Mouse (Mus musculus): ENCODE measurements at regions not wholly inside any gene's neighbourhood (a gene's known extent, or its start where the extent isn't known, plus 50 kb on each side); places are given as distances from the start of the nearest gene placed in this dataset.

DNA sequence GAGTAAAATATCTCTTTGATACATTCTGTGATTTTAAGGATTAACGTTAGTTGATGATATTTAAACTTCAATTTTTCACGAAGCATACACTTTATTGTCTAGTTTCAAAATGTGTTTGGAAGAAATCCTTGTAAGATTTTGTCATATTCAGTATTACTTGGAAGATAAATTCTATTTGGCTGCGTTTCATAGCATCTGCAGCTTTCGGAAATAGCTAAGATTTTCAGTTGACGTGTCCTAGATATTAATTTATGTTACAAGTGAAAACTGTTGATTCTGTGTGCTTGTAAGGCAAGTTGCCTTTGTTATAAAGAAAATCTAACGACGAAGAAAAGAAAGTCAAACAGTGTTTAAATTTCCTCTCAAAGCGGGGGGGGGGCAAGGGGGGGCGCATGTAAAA lies 284.5 kb downstream of the Trim52 start:
- no peaks in the 10 kb centered on the region for H3K4me1 ChIP-seq (replicated peaks)
- no peak overlapping the region for H3K27ac ChIP-seq
- 95% methylated on average over 9 of the region's 9 CpGs for WGBS

DNA sequence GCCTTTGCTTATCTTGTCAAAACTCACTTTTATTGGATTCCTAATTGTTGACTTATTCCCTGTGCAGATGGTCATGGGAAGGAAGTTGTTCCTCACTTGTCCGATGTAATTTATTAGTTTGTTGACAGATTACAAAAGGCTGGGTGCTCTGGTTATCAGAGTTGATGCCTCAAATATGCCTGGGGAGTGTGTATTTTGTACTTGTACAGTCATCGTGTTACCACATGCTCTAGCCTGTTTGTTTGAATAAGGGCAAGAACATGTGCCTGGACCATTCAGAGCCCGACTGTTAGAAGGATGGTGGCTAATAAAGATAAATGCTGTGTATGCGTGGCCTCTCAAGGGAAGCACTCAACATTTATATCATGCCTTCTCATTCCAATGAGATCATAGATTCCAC lies 288.0 kb downstream of the Trim52 start:
- no peak for ATAC-seq (ENCODE audit: low FRiP score)
- 87% methylated on average over 4 of the region's 4 CpGs for WGBS

More for the DNA sequence above, 284.5 kb downstream of the Trim52 start:
- Histone ChIP-seq H3K9ac (no peak overlapping the region), H3K9me3 (no peaks in the 10 kb centered on the region), H3K36me3 (no peaks in the 10 kb centered on the region), H3K4me3 (no peak overlapping the region), H3K4me2 (no peak overlapping the region), H3K27me3 (no peaks in the 10 kb centered on the region)
- ATAC-seq (ENCODE audit: low FRiP score): no peak

DNA sequence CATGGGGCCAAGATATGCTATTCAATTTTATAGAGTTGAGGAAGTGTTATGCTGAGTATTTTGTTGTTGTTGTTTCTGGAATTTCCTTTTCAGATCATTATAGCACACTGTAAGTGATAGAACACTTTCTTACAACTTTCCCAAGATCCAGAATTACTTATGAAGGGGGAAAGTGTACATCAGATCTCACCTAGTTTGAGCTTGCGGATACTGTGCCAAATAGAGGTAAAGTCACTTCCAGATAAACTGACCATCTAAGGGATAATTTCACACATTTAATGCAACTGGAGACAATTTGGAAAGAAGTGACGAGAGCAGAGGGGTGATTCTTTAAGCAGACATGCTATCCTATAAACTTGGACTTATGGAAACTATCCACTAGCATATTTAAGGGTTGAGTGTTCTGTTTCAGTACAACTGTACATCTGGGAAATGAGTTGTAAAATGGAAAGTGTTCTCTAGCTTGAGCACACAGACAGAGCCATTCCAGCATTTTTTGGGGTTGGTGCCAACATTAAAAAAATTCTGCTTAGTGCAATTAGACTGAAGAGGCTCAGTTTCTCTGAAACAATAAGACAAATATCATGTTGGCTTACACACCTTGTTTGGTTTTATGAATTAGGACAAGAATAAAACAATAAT lies 307.0 kb downstream of the Trim52 start:
- no peaks in the 10 kb centered on the region for H3K9me3 ChIP-seq
- H3K4me1 ChIP-seq (replicated peaks): no peaks in the 10 kb centered on the region
- ATAC-seq (ENCODE audit: low FRiP score): no peak
- no peaks in the 10 kb centered on the region for H3K27me3 ChIP-seq
- H3K4me2 ChIP-seq: no peak overlapping the region
- no peak overlapping the region for H3K9ac ChIP-seq
- 92% methylated on average over 2 of the region's 2 CpGs for WGBS
- no peak overlapping the region for H3K27ac ChIP-seq
- no peaks in the 10 kb centered on the region for H3K36me3 ChIP-seq
- H3K4me3 ChIP-seq: no peak overlapping the region

More for the DNA sequence above, 288.0 kb downstream of the Trim52 start:
- Histone ChIP-seq H3K4me3 (no peak overlapping the region), H3K9me3 (no peaks in the 10 kb centered on the region), H3K36me3 (no peaks in the 10 kb centered on the region), H3K27me3 (no peaks in the 10 kb centered on the region), H3K4me1 (replicated peaks) (no peaks in the 10 kb centered on the region), H3K4me2 (no peak overlapping the region), H3K9ac (no peak overlapping the region), H3K27ac (no peak overlapping the region)

DNA sequence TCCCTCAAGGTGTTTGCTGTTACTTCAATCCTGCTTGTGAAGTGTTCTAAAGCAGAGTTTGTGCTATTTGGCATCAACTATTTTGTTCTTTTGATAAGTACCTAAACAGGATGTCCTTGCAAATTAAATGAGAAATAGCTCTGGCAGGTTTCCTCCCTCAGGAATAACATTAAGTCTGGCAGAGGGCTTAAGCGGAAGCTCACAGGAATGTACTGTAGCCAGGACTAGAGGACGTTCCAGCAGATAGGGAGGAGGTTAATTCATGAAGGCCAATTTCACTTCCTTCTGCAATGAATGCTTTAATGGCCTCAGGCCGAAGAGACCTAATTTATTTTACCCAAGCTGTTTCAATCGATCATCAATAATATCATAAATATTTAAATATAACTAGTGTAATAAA lies 318.7 kb downstream of the Trim52 start:
- Histone ChIP-seq H3K36me3 (no peaks in the 10 kb centered on the region), H3K9ac (no peak overlapping the region), H3K4me2 (no peak overlapping the region), H3K27ac (no peak overlapping the region), H3K27me3 (no peaks in the 10 kb centered on the region), H3K9me3 (no peaks in the 10 kb centered on the region), H3K4me1 (replicated peaks) (no peaks in the 10 kb centered on the region), H3K4me3 (no peak overlapping the region)
- no peak for ATAC-seq (ENCODE audit: low FRiP score)
- 68% methylated on average over 4 of the region's 4 CpGs for WGBS

DNA sequence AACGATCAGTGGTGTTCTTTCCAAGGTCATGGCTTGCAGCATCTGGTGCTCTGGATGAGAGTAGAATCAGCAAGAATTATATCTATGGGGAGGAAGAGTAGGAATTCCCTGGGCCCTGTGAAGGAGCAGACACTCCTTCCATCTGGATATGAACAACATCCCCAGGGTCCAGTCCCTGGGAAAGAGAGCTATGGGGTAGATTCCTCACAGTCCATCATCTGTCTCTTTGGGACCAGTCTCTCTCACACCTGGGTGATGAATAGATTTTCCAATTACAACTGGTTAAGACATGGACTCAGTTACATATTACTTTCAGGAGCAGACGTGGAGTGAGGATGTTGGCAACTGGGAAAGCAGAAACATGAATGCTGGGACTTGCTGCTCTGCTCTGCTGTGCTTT lies 322.6 kb downstream of the Trim52 start:
- no peaks in the 10 kb centered on the region for H3K9me3 ChIP-seq
- no peaks in the 10 kb centered on the region for H3K27me3 ChIP-seq
- H3K4me1 ChIP-seq (replicated peaks): no peaks in the 10 kb centered on the region
- no peak overlapping the region for H3K4me3 ChIP-seq
- no peak overlapping the region for H3K4me2 ChIP-seq
- no peak overlapping the region for H3K9ac ChIP-seq
- H3K27ac ChIP-seq: no peak overlapping the region
- 84% methylated on average over 2 of the region's 2 CpGs for WGBS
- H3K36me3 ChIP-seq: no peaks in the 10 kb centered on the region
- no peak for ATAC-seq (ENCODE audit: low FRiP score)

DNA sequence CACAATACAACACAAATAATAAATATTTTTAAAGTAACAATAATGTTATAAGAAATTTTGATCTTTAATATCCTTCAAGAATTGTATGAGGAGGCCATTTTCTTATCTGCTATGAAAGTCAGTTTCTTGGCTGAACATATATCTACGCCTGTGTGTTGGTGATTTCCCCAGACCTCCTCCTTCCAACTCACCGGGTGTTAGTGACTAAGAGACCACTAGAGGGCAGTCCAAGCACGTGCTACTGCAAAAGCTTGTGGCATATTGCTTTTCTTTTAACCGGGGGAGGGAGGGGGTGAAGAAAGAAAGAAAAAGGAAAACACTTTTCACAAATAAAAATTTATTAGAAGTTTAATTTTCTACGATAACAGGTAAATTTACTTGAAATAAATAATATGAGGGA lies 333.3 kb downstream of the Trim52 start:
- 16% methylated on average over 5 of the region's 5 CpGs for WGBS
- Histone ChIP-seq H3K9ac (no peak overlapping the region), H3K27ac (no peak overlapping the region), H3K27me3 (no peaks in the 10 kb centered on the region), H3K4me1 (replicated peaks) (no peaks in the 10 kb centered on the region), H3K9me3 (no peaks in the 10 kb centered on the region), H3K4me2 (no peak overlapping the region), H3K36me3 (no peaks in the 10 kb centered on the region), H3K4me3 (no peak overlapping the region)
- ATAC-seq (ENCODE audit: low FRiP score): no peak

DNA sequence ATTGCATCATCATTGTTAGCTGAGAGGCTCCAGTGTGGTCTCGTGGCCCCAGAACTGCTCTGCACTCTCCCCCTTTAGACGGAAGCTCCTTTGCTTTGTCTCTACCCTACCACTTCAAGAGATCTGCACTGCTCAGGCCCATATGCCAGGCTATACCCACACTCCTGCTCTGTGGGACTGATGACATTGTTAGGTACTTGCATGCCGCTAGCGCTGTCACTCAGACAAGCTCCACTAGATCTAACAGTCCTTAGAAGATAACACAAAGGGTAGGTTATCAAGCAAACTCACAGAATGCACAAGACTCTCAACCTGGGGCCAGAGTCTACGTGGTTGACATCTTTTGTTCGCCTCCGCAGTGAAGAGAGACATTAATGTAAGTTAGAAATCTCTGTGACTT lies 383.1 kb downstream of the Trim52 start:
- Histone ChIP-seq H3K9me3 (no peaks in the 10 kb centered on the region), H3K27ac (no peak overlapping the region), H3K9ac (no peak overlapping the region), H3K4me2 (no peak overlapping the region), H3K36me3 (no peaks in the 10 kb centered on the region), H3K4me3 (no peak overlapping the region), H3K4me1 (replicated peaks) (no peaks in the 10 kb centered on the region), H3K27me3 (no peaks in the 10 kb centered on the region)
- no peak for ATAC-seq (ENCODE audit: low FRiP score)
- WGBS: 91% methylated on average over 7 of the region's 7 CpGs

DNA sequence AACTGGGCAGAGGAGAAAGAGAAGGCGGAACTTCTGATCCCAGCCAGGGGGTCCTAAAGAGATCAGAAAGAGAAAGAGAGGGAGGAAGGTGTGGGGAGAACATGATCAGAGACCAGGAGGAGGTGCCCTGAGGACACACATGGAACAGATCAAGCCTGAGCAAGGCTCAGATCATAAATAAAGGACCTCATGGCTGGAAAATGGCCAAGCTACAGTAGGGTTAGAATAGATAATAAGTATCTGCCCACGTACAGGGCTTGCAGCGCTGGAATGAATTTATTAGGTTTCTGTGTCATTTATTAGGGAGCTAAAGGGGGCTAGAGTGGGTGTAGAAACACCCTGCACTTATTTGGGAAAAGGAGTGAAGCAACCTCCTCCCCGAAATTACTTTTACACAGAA lies 385.4 kb downstream of the Trim52 start:
- no peaks in the 10 kb centered on the region for H3K36me3 ChIP-seq
- H3K27me3 ChIP-seq: no peaks in the 10 kb centered on the region
- no peak overlapping the region for H3K4me3 ChIP-seq
- H3K4me2 ChIP-seq: no peak overlapping the region
- no peak for ATAC-seq (ENCODE audit: low FRiP score)
- H3K9me3 ChIP-seq: no peaks in the 10 kb centered on the region
- H3K4me1 ChIP-seq (replicated peaks): no peaks in the 10 kb centered on the region
- no peak overlapping the region for H3K9ac ChIP-seq
- H3K27ac ChIP-seq: no peak overlapping the region
- WGBS: 84% methylated on average over 4 of the region's 4 CpGs

DNA sequence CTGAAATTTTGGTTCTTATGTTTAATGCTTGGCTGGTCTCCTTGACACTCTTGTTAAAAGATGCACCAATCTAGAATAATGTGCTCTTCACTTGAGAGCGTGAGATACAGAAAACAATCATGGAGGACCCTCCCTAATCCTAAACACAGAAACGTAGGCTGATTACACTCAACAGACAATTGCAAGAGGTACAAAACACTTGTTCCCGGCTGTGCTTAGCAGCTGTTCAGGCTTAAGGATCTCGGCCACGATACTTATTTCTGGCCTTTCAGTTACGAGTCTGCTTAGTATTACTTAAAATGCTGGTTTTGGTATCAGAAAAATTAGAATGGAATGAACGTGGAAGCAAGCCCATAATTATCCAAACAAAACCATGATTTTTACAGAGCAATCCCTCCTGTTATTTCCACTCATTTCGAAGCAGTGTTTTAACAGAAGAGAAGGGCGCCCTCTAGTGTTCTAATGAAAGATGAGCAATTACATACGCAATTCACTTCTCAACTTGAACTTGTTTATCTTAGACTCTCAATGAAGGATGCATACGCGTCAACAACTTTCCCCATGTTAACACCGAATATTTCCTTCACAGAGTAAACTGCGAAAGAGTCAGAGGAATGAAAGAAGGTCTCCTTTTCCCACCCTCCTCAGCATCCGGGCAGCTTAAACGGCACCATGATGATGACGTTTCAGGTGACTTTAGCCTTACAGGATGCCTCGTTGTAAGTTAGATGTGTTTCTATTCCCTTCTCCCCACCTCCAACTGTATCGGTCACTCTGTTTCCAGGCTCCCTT lies 394.5 kb downstream of the Trim52 start:
- 48% methylated on average over 19 of the region's 19 CpGs for WGBS
- H3K4me2 ChIP-seq: no peak overlapping the region
- no peaks in the 10 kb centered on the region for H3K4me1 ChIP-seq (replicated peaks)
- no peaks in the 10 kb centered on the region for H3K9me3 ChIP-seq
- H3K9ac ChIP-seq: no peak overlapping the region
- peak; percentile 54; the same call in 1 of the 2 replicates for ATAC-seq (ENCODE audit: low FRiP score)
- no peak overlapping the region for H3K27ac ChIP-seq
- H3K27me3 ChIP-seq: no peaks in the 10 kb centered on the region
- no peaks in the 10 kb centered on the region for H3K36me3 ChIP-seq
- H3K4me3 ChIP-seq: no peak overlapping the region

DNA sequence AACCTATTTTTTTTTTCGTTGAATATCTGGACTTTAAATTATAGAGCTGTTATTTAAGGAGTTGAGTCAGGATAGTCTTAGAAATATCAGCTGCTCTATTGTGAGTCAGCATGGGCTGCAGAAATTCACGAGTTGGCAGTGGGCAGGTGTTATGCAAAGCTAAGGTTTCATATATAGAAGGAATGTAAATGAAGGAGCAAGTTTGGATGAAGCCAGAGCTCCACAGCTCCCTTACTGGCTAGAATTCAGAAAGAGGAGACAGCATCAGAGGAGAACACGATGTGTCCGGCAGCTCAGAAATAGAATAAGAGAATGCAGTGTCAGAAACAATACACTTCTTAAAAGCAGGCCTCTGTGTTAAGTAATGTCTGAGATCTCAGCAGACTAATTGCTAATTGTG lies 400.9 kb downstream of the Trim52 start:
- Histone ChIP-seq H3K27ac (no peak overlapping the region), H3K9ac (no peak overlapping the region), H3K4me2 (no peak overlapping the region), H3K36me3 (no peaks in the 10 kb centered on the region), H3K4me1 (replicated peaks) (no peaks in the 10 kb centered on the region), H3K4me3 (no peak overlapping the region), H3K27me3 (no peaks in the 10 kb centered on the region), H3K9me3 (no peaks in the 10 kb centered on the region)
- no peak for ATAC-seq (ENCODE audit: low FRiP score)
- 81% methylated on average over 4 of the region's 4 CpGs for WGBS

DNA sequence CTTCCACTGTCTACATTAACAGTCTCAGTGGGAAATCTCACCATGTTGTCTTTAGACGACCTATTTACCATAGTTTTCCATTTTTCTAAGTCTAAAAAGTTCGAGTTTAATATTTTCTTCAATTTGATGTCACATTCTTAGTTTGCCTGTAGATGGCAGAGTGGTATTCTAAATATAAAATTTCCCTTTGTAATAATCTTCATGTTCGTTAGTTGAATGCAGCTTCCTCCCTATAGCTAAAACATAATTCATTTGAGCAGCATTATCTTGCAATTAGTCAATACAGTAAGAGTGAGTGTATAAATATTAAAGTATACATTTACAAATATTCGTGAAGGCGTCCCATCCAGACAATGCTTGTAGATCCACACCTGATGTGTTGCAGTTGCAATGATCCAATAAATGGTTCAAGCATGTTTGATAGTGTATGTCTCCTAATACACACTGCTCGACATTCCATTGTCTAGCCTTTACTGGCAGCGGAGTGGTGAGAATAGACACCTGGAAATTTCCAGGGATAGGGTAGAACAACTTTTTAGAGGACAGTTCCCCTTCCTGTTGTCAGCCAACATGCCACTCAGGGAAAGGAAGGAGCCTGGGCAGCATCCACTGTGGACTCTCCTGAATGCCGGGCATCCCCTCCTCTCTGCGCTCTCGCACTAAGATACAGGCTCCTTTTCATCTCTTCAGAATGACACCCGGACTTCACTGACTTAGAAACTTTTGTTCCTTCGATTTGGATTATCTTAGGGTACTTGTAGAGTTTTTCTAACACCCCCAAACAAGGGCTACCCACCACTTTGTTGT lies 412.8 kb downstream of the Trim52 start:
- Histone ChIP-seq H3K27ac (no peak overlapping the region), H3K4me2 (no peak overlapping the region), H3K9me3 (no peaks in the 10 kb centered on the region), H3K9ac (no peak overlapping the region), H3K36me3 (no peaks in the 10 kb centered on the region), H3K27me3 (no peaks in the 10 kb centered on the region), H3K4me1 (replicated peaks) (0 out of 2 replicates have a peak, but pooled peaks cover 3% of the 10 kb centered on the region), H3K4me3 (no peak overlapping the region)
- 81% methylated on average over 12 of the region's 12 CpGs for WGBS
- ATAC-seq (ENCODE audit: low FRiP score): peak; percentile 52; the same call in 1 of the 2 replicates

DNA sequence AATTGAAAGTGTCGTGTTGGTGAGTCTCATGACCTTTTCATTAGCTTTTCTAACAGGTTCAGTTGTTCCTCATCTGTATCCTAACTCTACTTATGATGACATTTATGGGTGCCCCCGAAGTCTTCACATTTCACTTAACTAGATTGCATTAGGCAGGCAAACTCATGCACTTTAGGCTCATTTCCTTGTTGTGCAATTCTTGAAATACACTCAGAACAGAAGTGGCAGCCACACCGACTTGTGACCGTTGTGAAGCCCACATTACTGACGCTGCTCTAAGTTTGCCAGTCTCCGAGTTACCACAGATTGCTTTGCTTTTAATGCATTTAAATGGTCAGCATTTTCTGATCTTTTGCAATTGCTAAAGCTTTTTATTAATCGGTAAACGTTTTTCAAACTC lies 414.8 kb downstream of the Trim52 start:
- Histone ChIP-seq H3K4me3 (no peak overlapping the region), H3K27me3 (no peaks in the 10 kb centered on the region), H3K9ac (no peak overlapping the region), H3K9me3 (no peaks in the 10 kb centered on the region), H3K36me3 (no peaks in the 10 kb centered on the region), H3K4me2 (no peak overlapping the region), H3K27ac (no peak overlapping the region), H3K4me1 (replicated peaks) (0 out of 2 replicates have a peak, but pooled peaks cover 3% of the 10 kb centered on the region)
- WGBS: 81% methylated on average over 8 of the region's 8 CpGs
- no peak for ATAC-seq (ENCODE audit: low FRiP score)
